Mouse (Mus musculus): ENCODE measurements around the gene Olfr691. TPM values are rescaled to one million over a fixed set of nuclear protein-coding genes. Genes with fewer than 3 reads are reported as not detected.
"Not testable (repeated sequence)": the region's sequence is repeated elsewhere in the genome, so short reads cannot be mapped to it uniquely, and the experiment has no call there.

Olfr691 gene
- total and polyA plus RNA-seq, 2 experiments from 2014 or later = 0.15 to 0.52 TPM

GRCm38 (mm10) chr7:105372912-105373311 is 30.8 kb upstream of the Olfr691 start:
- H3K9ac ChIP-seq (replicated peaks; ENCODE audit: low read length) = no peak overlapping the region
- TF ChIP-seq CTCF (IDR thresholded peaks at IDR 0.05; ENCODE audit: low read depth) = no peak
- no peak overlapping the region for H3K4me2 ChIP-seq (ENCODE audit: low read depth, low read length)
- no peaks in the 10 kb centered on the region for H3K9me3 ChIP-seq (ENCODE audit: low read length)
- H3K4me3 ChIP-seq (ENCODE audit: low read length) = no peak overlapping the region
- ATAC-seq = no peak
- H3K27me3 ChIP-seq (ENCODE audit: insufficient read depth, low read length) = no peaks in the 10 kb centered on the region
- WGBS = 83% methylated on average over 1 of the region's 1 CpGs
- no peak for DNase-seq (ENCODE audit: low spot score)
- H3K4me1 ChIP-seq (ENCODE audit: insufficient read depth, low read length) = no peaks in the 10 kb centered on the region
- H3K27ac ChIP-seq = no peak overlapping the region
- peaks cover 22% of the 10 kb centered on the region for H3K36me3 ChIP-seq (ENCODE audit: insufficient read depth, low read length)

- Histone ChIP-seq H3K4me2 (ENCODE audit: low read depth, low read length) (no peak overlapping the region), H3K27me3 (ENCODE audit: insufficient read depth, low read length) (no peaks in the 10 kb centered on the region), H3K9ac (replicated peaks; ENCODE audit: low read length) (no peak overlapping the region), H3K4me1 (ENCODE audit: insufficient read depth, low read length) (no peaks in the 10 kb centered on the region), H3K9me3 (ENCODE audit: low read length) (no peaks in the 10 kb centered on the region), H3K4me3 (ENCODE audit: low read length) (no peak overlapping the region), H3K27ac (no peak overlapping the region), H3K36me3 (ENCODE audit: insufficient read depth, low read length) (peaks cover under 1% of the 10 kb centered on the region; the same call in 1 of the 2 replicates)
- ATAC-seq = no peak
- no peak for DNase-seq (ENCODE audit: low spot score)
- no peak for TF ChIP-seq CTCF (IDR thresholded peaks at IDR 0.05; ENCODE audit: low read depth)
- WGBS = 92% methylated on average over 4 of the region's 4 CpGs
Measured at GRCm38 (mm10) chr7:105368521-105368920, 26.5 kb upstream of the Olfr691 start.

- no peak within 1 kb of the TSS for H3K4me2 ChIP-seq (ENCODE audit: low read depth, low read length)
- DNase-seq (ENCODE audit: low spot score) (no peak), ATAC-seq (no peak)
- no peaks in the 10 kb centered on the region for H3K9me3 ChIP-seq (ENCODE audit: low read length)
- no peaks in the 10 kb centered on the region for H3K4me1 ChIP-seq (ENCODE audit: insufficient read depth, low read length)
- H3K27ac ChIP-seq = no peak within 1 kb of the TSS
- H3K9ac ChIP-seq (replicated peaks; ENCODE audit: low read length) = no peak within 1 kb of the TSS
- no peak within 1 kb of the TSS for H3K4me3 ChIP-seq (ENCODE audit: low read length)
- no peak for TF ChIP-seq CTCF (IDR thresholded peaks at IDR 0.05; ENCODE audit: low read depth)
- H3K27me3 ChIP-seq (ENCODE audit: insufficient read depth, low read length) = no peaks in the 10 kb centered on the region
- WGBS = 100% methylated on average over 1 of the region's 1 CpGs
- H3K36me3 ChIP-seq (ENCODE audit: insufficient read depth, low read length) = no peaks in the 10 kb centered on the region
Measured at GRCm38 (mm10) chr7:105367930-105368329, 25.9 kb upstream of the Olfr691 start, which contains the start of gene Olfr692. Gene Olfr692 (plus strand): TSS chr7:105368230.

GRCm38 (mm10) chr7:105367268-105367667 is 25.2 kb upstream of the Olfr691 start:
- H3K9me3 ChIP-seq (ENCODE audit: low read length) = no peaks in the 10 kb centered on the region
- H3K27ac ChIP-seq = no peak overlapping the region
- H3K27me3 ChIP-seq (ENCODE audit: insufficient read depth, low read length) = no peaks in the 10 kb centered on the region
- no peak overlapping the region for H3K4me3 ChIP-seq (ENCODE audit: low read length)
- DNase-seq (ENCODE audit: low spot score) = no peak
- no peaks in the 10 kb centered on the region for H3K36me3 ChIP-seq (ENCODE audit: insufficient read depth, low read length)
- 88% methylated on average over 5 of the region's 5 CpGs for WGBS
- ATAC-seq = no peak
- no peak overlapping the region for H3K4me2 ChIP-seq (ENCODE audit: low read depth, low read length)
- no peaks in the 10 kb centered on the region for H3K4me1 ChIP-seq (ENCODE audit: insufficient read depth, low read length)
- H3K9ac ChIP-seq (replicated peaks; ENCODE audit: low read length) = no peak overlapping the region
- no peak for TF ChIP-seq CTCF (IDR thresholded peaks at IDR 0.05; ENCODE audit: low read depth)

GRCm38 (mm10) chr7:105361713-105362112 is 19.6 kb upstream of the Olfr691 start:
- H3K4me3 ChIP-seq (ENCODE audit: low read length) = no peak overlapping the region
- no peak for TF ChIP-seq CTCF (IDR thresholded peaks at IDR 0.05; ENCODE audit: low read depth)

GRCm38 (mm10) chr7:105356487-105356886 is 14.4 kb upstream of the Olfr691 start:
- not testable (repeated sequence) for H3K4me3 ChIP-seq (ENCODE audit: low read length); DNase-seq (ENCODE audit: low spot score); H3K36me3 ChIP-seq (ENCODE audit: insufficient read depth, low read length); H3K4me2 ChIP-seq (ENCODE audit: low read depth, low read length); H3K27ac ChIP-seq; H3K4me1 ChIP-seq (ENCODE audit: insufficient read depth, low read length); H3K9ac ChIP-seq (replicated peaks; ENCODE audit: low read length); H3K9me3 ChIP-seq (ENCODE audit: low read length); H3K27me3 ChIP-seq (ENCODE audit: insufficient read depth, low read length)
- peak; percentile 94 for ATAC-seq
- 94% methylated on average over 1 of the region's 2 CpGs for WGBS

More at GRCm38 (mm10) chr7:105361713-105362112, 19.6 kb upstream of the Olfr691 start:
- Histone ChIP-seq H3K27ac (no peak overlapping the region), H3K27me3 (ENCODE audit: insufficient read depth, low read length) (no peaks in the 10 kb centered on the region), H3K9me3 (ENCODE audit: low read length) (no peaks in the 10 kb centered on the region), H3K36me3 (ENCODE audit: insufficient read depth, low read length) (no peaks in the 10 kb centered on the region), H3K4me2 (ENCODE audit: low read depth, low read length) (no peak overlapping the region), H3K9ac (replicated peaks; ENCODE audit: low read length) (no peak overlapping the region), H3K4me1 (ENCODE audit: insufficient read depth, low read length) (no peaks in the 10 kb centered on the region)
- ATAC-seq (no peak), DNase-seq (ENCODE audit: low spot score) (no peak)
- WGBS = 86% methylated on average over 2 of the region's 2 CpGs

- H3K27ac ChIP-seq; H3K4me1 ChIP-seq (ENCODE audit: insufficient read depth, low read length); H3K36me3 ChIP-seq (ENCODE audit: insufficient read depth, low read length); H3K27me3 ChIP-seq (ENCODE audit: insufficient read depth, low read length); H3K4me3 ChIP-seq (ENCODE audit: low read length); H3K9me3 ChIP-seq (ENCODE audit: low read length); H3K9ac ChIP-seq (replicated peaks; ENCODE audit: low read length); H3K4me2 ChIP-seq (ENCODE audit: low read depth, low read length); DNase-seq (ENCODE audit: low spot score): not testable (repeated sequence)
- ATAC-seq = peak; percentile 83
- WGBS = no CpG with 5 or more reads among the region's 5 CpGs
Measured at GRCm38 (mm10) chr7:105356064-105356463, 14.0 kb upstream of the Olfr691 start.

Data from hindbrain, postnatal 0 days (tissue).